Mouse (Mus musculus) ES-E14 (cell line): ENCODE data around the gene Pax3.

ENCODE experiments used
- CHD2 ChIP-seq: IDR thresholded peaks from 2 replicates; pipeline ENCODE4 v1.6.1; 2014; ENCODE audit warnings: mild to moderate bottlenecking, low read depth, low read length, inconsistent platforms
- HCFC1 ChIP-seq: IDR thresholded peaks from 2 replicates; pipeline ENCODE4 v1.6.1; 2012; ENCODE audit warnings: low read length, inconsistent platforms, borderline replicate concordance; ENCODE audit not compliant: insufficient read depth
- MAFK ChIP-seq: IDR thresholded peaks from 2 replicates; pipeline ENCODE4 v1.6.1; 2014; ENCODE audit warnings: mild to moderate bottlenecking, low read depth, low read length, inconsistent platforms; ENCODE audit not compliant: insufficient read depth
- ZC3H11A ChIP-seq: IDR thresholded peaks from 2 replicates; pipeline ENCODE4 v1.6.1; 2012; ENCODE audit warnings: low read depth, mild to moderate bottlenecking, inconsistent platforms, low read length, borderline replicate concordance
- ZNF384 ChIP-seq: IDR thresholded peaks from 2 replicates; pipeline ENCODE4 v1.6.1; 2012; ENCODE audit warnings: low read depth, low read length, inconsistent platforms

DNA sequence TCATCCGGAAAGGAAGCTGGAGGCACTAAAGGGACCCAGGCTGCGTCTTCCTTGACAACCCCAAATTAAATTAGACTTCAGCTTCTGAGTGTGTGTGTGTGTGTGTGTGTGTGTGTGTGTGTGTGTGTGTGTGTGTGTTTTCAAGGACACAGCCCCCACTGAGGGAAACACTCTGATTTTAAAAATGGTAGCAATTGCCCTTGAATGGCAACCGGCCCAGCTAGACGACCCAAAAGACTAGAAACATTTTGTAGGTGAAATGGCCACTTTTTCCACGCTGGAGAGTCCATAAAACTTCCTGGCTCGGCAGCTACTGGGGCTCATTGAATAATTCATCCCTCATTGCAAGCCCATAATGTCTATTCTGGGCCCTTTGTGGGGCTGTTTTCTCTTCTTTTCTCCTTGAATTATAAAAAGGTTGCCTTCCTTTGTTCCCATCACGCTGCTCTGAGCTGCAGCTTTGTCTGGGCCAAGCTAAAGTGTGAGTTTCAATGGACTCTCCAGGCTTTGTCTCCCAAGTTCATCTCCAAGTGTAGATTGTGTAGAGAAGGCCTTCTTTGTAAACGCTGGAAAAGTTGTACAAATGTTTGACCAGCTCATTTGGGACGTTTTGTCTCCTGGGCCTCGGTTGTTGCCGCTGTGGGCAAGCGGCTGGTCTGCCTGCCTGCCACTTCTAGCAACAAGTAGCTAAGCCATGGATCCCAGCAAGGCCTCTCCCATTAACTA is 6.4 kb downstream of the Pax3 start:
- TF ChIP-seq HCFC1 (no peak), MAFK (no peak), ZNF384 (no peak), ZC3H11A (no peak), CHD2 (no peak)
